Mouse (Mus musculus) Patski (cell line): ENCODE data around the gene Fgfr2. TPM values are rescaled to one million over a fixed set of nuclear protein-coding genes. Genes with fewer than 3 reads are reported as not detected.

Experiments used
- ATAC-seq: fragments of 100-300 bp; one replicate; pipeline ENCODE4 v1.8.0; 2021
- CTCF ChIA-PET: fragments of 350-600 bp; sonication (Branson Sonifier 250); formaldehyde crosslinking; loops from one replicate; lab custom pipeline; 2022; ENCODE audit warnings: inconsistent platforms; lab: Charles Lee
- POLR2A ChIA-PET: fragments of 350-600 bp; sonication (Branson Sonifier 250); formaldehyde crosslinking; loops from one replicate; lab custom pipeline; 2022; ENCODE audit warnings: antibody characterized with exemption, inconsistent platforms; lab: Charles Lee
- DNase-seq: peaks from one replicate; pipeline ENCODE4 v3.0.0-alpha.2; 2011; ENCODE audit warnings: low read depth, low spot score
- H3K27me3 ChIP-seq: fragments of 371-371 bp; one replicate; pipeline ENCODE4 v1.5.1; 2021
- CTCF ChIP-seq: fragments of 100-300 bp; IDR thresholded peaks from one replicate; pipeline ENCODE4 v1.5.1; 2021
- in situ Hi-C: fragments of 300-500 bp; cut with MboI; formaldehyde crosslinking; loops from 3 replicates; pipeline ENCODE4 v1.11.1; 2018; ENCODE audit warnings: low pct_unique_long_range_greater_than_20kb, mixed read lengths
- polyA plus RNA-seq: library from polyadenylated mRNA; unstranded; gene quantifications from one replicate; pipeline ENCODE4 v1.2.3, GENCODE M21; 2021

Gene Fgfr2
- polyA plus RNA-seq, 1 experiment from 2014 or later: 48.8 TPM

GRCm38 (mm10) chr7:130221661-130222387, 2901.3 kb downstream of the Fgfr2 start:
- DNase-seq: no peak
- POLR2A ChIA-PET: interaction anchor here (0.5 to 0.7 kb wide), 2 partner anchors 7 to 24 kb away, joined by 3 read pairs; no protein-coding TSS in a partner anchor

GRCm38 (mm10) chr7:130220627-130221026, 2902.5 kb downstream of the Fgfr2 start:
- ATAC-seq (no peak), DNase-seq (no peak)
- in situ Hi-C loops: no loop called here
- TF ChIP-seq CTCF: no peak
- ChIA-PET POLR2A (no interaction called here), CTCF (interaction anchor here (1.3 kb wide), 1 partner anchor 566 kb away, joined by 3 read pairs; no protein-coding TSS in a partner anchor)
- no peaks in the 10 kb centered on the region for H3K27me3 ChIP-seq

More at GRCm38 (mm10) chr7:130221661-130222387, 2901.3 kb downstream of the Fgfr2 start:
- in situ Hi-C loops: no loop called here
- no peaks in the 10 kb centered on the region for H3K27me3 ChIP-seq
- no peak for ATAC-seq
- CTCF ChIA-PET: interaction anchor here (1.2 to 1.5 kb wide), 3 partner anchors 13 to 17 kb away, joined by 3 to 4 read pairs (median 3); no protein-coding TSS in a partner anchor
- no peak for TF ChIP-seq CTCF

- in situ Hi-C loops: no loop called here
- DNase-seq: no peak
- TF ChIP-seq CTCF: no peak
- ATAC-seq: no peak
- CTCF ChIA-PET: interaction anchor here (1.1 to 1.3 kb wide), 2 partner anchors 19 to 566 kb away, joined by 3 read pairs; no protein-coding TSS in a partner anchor
- H3K27me3 ChIP-seq: no peaks in the 10 kb centered on the region
- POLR2A ChIA-PET: no interaction called here
Measured at GRCm38 (mm10) chr7:130219844-130220243, 2903.3 kb downstream of the Fgfr2 start.

GRCm38 (mm10) chr7:130216272-130216671, 2906.9 kb downstream of the Fgfr2 start:
- TF ChIP-seq CTCF: no peak
- in situ Hi-C loops: no loop called here
- ATAC-seq: no peak
- CTCF ChIA-PET: no interaction called here
- DNase-seq: no peak
- H3K27me3 ChIP-seq: no peaks in the 10 kb centered on the region
- POLR2A ChIA-PET: no interaction called here

DNA sequence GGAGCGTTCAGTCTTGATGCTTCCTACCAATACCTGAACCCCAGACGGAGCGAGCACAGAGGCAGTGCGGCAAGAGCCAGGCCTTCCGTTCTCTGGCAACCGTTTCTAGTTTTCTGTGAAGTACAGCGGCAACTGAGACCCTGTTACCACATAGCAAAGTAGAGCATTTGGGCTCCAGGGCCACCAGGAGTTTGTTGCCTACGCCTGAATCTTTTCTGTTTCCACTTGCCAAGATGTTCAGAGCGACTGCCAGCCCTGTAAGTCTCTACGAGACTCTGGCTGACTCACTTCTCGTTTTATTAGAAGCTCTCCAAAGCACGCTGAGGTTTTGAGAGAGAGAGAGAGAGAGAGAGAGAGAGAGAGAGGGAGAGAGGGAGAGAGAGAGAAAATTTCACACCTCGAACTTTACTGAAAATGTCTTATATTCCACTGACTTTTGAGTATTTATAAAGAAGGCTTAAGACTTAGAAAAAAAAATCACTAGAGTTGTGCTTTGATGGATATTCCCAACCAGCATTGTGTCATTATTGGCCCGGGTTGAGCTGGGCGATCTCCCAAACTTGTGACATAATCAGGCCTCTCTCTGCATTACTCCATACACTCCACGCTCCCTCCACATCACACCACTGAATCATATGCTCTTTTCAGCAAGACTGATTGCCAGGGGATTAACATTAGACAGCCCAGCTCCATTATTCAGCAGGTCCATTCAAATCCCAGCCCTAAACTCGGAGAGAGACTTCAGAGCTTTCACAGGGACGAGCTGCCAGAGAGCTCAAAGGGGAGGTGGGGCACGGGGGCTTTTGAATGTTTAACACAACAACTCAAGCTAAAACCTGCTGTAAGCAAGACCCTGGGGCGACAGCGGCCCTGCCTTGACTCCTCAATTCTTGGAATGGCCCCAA, 2907.6 kb downstream of the Fgfr2 start:
- no peak for TF ChIP-seq CTCF
- in situ Hi-C loops: no loop called here
- H3K27me3 ChIP-seq: no peaks in the 10 kb centered on the region
- CTCF ChIA-PET: interaction anchor here (0.9 kb wide), 1 partner anchor 8 kb away, joined by 3 read pairs; no protein-coding TSS in a partner anchor
- POLR2A ChIA-PET: no interaction called here
- DNase-seq (peak; percentile 74), ATAC-seq (no peak)

DNA sequence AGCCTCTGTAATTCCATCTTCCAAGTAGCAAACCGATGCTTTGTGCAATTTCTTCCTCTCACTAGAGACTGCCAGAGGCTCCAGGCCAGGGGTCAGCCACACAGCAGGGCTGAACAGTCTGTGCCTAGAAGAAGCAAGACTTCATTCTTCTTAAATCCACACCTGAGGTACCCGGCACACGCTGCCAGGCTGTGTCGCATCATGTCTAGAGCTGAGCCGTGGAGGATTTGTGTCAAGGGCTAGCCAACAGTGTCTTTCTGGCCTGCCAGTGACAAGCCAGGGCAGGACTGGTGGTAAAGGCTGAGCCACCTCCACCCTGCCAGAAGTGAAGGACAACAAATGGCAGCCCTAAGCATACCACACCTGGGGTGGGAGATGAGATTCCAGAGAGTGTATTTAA, 2910.0 kb downstream of the Fgfr2 start:
- in situ Hi-C loops: no loop called here
- POLR2A ChIA-PET: interaction anchor here (0.6 kb wide), 1 partner anchor 14 kb away, joined by 3 read pairs; no protein-coding TSS in a partner anchor
- DNase-seq (no peak), ATAC-seq (no peak)
- TF ChIP-seq CTCF: no peak
- H3K27me3 ChIP-seq: no peaks in the 10 kb centered on the region
- CTCF ChIA-PET: no interaction called here

DNA sequence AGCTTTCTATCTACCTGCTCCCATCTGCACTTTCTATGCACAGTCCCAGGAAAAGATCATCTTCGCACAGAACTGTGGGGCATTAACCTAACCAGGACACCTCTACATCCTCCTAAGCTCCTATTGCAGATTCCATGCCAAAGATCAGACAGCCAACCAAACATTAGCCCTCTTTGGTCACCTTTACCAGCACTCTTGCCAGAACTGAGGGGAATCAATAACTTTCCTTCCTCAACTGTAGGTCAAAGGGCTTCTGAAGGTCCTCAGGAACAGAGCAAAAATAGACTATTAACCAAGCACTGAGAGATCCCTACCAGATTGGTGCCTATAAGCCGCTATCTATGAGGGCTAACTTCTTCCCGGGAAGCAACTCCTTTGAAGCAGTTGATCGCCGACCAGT, 2911.7 kb downstream of the Fgfr2 start:
- no peak for TF ChIP-seq CTCF
- ChIA-PET CTCF (no interaction called here), POLR2A (no interaction called here)
- DNase-seq (no peak), ATAC-seq (no peak)
- no peaks in the 10 kb centered on the region for H3K27me3 ChIP-seq
- in situ Hi-C loops: no loop called here

DNA sequence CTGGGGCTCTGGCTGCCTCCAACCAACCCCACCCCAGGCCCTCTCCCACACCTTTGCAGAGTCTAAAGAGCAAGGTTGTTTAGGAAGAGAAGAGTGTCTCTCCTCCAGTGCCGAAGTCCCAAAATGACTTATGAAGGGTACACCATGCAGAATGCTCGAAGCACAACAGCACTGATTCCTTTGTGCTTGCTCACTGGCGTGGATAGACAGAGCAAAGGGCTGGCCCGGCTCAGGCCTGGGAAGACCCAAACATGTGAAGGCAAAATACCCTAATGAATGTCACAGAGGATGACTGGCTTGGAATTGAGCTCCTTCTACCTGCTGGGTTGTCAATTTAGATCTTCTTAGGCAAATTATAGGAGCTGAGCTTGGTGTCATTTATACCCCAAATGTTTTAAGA, 2914.5 kb downstream of the Fgfr2 start:
- DNase-seq (no peak), ATAC-seq (no peak)
- ChIA-PET POLR2A (no interaction called here), CTCF (no interaction called here)
- TF ChIP-seq CTCF: no peak
- in situ Hi-C loops: no loop called here
- H3K27me3 ChIP-seq: no peaks in the 10 kb centered on the region

DNA sequence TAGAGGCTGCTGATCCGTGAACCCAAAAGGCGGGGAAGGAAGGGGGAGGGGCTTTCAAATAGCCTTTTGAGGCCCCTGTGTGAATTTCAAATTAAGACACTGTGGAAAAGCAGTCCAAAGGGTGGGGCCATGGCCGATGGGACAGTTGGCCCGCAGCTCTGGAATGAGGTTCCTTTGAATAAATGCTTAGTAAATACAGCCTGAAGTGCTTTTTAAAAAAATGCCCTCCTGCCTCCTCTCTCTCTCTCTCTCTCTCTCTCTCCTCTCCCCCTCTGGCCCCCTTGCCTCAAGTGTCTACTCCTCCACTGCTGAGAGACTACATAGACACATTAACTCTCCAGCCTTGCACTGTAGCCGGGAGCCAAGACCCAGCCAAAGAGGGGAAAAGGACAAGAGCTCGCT, 2917.0 kb downstream of the Fgfr2 start:
- DNase-seq (no peak), ATAC-seq (no peak)
- ChIA-PET CTCF (no interaction called here), POLR2A (no interaction called here)
- H3K27me3 ChIP-seq: no peaks in the 10 kb centered on the region
- TF ChIP-seq CTCF: no peak
- in situ Hi-C loops: no loop called here

- DNase-seq (no peak), ATAC-seq (no peak)
- no peaks in the 10 kb centered on the region for H3K27me3 ChIP-seq
- ChIA-PET CTCF (no interaction called here), POLR2A (no interaction called here)
- in situ Hi-C loops: no loop called here
- TF ChIP-seq CTCF: no peak
Measured at GRCm38 (mm10) chr7:130205140-130205539, 2918.0 kb downstream of the Fgfr2 start.
